ENCODE assay signal across 14 mouse cellular contexts in genomic region chr13:111928636-111929544, GRCm38 (mm10).
DNase-seq lines count a peak whose midpoint lies in the region; ATAC-seq lines count a peak whose summit lies in the region.
"Had no signal": no experiment of that assay in that cellular context is flagged by ENCODE, and none has a peak within 500 bp of the region (broad histone marks: within the 10 kb centered on the region; RNA-seq: fewer than 3 reads in every experiment).

No protein-coding gene starts in this region.

- no peaks in the 10 kb centered on the region for H3K27me3 ChIP-seq in liver, embryonic 11.5 days (replicated peaks; ENCODE audit: control insufficient read depth, insufficient read depth, low read length)
- H3K27me3 ChIP-seq in liver, embryonic 13.5 days, result no peaks in the 10 kb centered on the region
- H3K27me3 ChIP-seq in stomach, embryonic 14.5 days (ENCODE audit: control insufficient read depth, insufficient read depth, low read length), result no peaks in the 10 kb centered on the region
- H3K27me3 ChIP-seq: CH12.LX; lung, embryonic 15.5 days; neural tube, embryonic 15.5 days had no signal

- WGBS in liver, embryonic 11.5 days, result 66% methylated on average over 9 of the region's 9 CpGs
- 53% methylated on average over 9 of the region's 9 CpGs for WGBS in liver, embryonic 13.5 days (ENCODE audit: insufficient replicate concordance)
- 67% methylated on average over 9 of the region's 9 CpGs for WGBS in stomach, embryonic 14.5 days

- peak overlapping the region; percentile 36 for H3K4me2 ChIP-seq in liver, embryonic 11.5 days
- peak overlapping the region; percentile 44 for H3K4me2 ChIP-seq in liver, embryonic 13.5 days
- H3K4me2 ChIP-seq in stomach, embryonic 14.5 days (replicated peaks; ENCODE audit: low read depth, low read length), result no peak overlapping the region
- H3K4me2 ChIP-seq: lung, embryonic 15.5 days; neural tube, embryonic 15.5 days had no signal

- H3K4me1 ChIP-seq in liver, embryonic 11.5 days (replicated peaks; ENCODE audit: control insufficient read depth, insufficient read depth, low read length), result peaks cover 15% of the 10 kb centered on the region
- H3K4me1 ChIP-seq in liver, embryonic 13.5 days (replicated peaks), result peaks cover 67% of the 10 kb centered on the region
- H3K4me1 ChIP-seq in stomach, embryonic 14.5 days (ENCODE audit: control insufficient read depth, insufficient read depth, low read length), result no peaks in the 10 kb centered on the region
- H3K4me1 ChIP-seq: neural tube, embryonic 15.5 days had no signal

- no peak overlapping the region for H3K4me3 ChIP-seq in liver, embryonic 11.5 days (ENCODE audit: low read depth, low read length)
- no peak overlapping the region for H3K4me3 ChIP-seq in liver, embryonic 13.5 days (replicated peaks)
- H3K4me3 ChIP-seq in stomach, embryonic 14.5 days (ENCODE audit: low read depth, low read length), result no peak overlapping the region
- H3K4me3 ChIP-seq: lung, embryonic 15.5 days; neural tube, embryonic 15.5 days had no signal

- peak; percentile 93 for ATAC-seq in liver, embryonic 11.5 days (replicated peaks; ENCODE audit: low FRiP score)
- peak; percentile 47 for ATAC-seq in common myeloid progenitor, adult 5-6 weeks (replicated peaks; ENCODE audit: low read depth, poor library complexity, severe bottlenecking)
- ATAC-seq in liver, embryonic 13.5 days (ENCODE audit: low read depth), result peak; percentile 94
- 0 out of 2 replicates have a peak, but pooled peaks have one; percentile 37 for ATAC-seq in stomach, embryonic 14.5 days (ENCODE audit: insufficient number of reproducible peaks, insufficient read depth, low FRiP score, low read depth)
- ATAC-seq: midbrain, embryonic 16.5 days had no signal

- peak overlapping the region; percentile 51 for H3K9ac ChIP-seq in liver, embryonic 11.5 days (ENCODE audit: low read depth, low read length)
- peak overlapping the region; percentile 55 for H3K9ac ChIP-seq in liver, embryonic 13.5 days
- H3K9ac ChIP-seq in stomach, embryonic 14.5 days (replicated peaks; ENCODE audit: low read depth, low read length), result no peak overlapping the region
- H3K9ac ChIP-seq: lung, embryonic 15.5 days; neural tube, embryonic 15.5 days had no signal

- no peaks in the 10 kb centered on the region for H3K9me3 ChIP-seq in liver, embryonic 11.5 days (ENCODE audit: control insufficient read depth, low read length)
- H3K9me3 ChIP-seq in liver, embryonic 13.5 days (replicated peaks), result no peaks in the 10 kb centered on the region
- H3K9me3 ChIP-seq in stomach, embryonic 14.5 days (ENCODE audit: control insufficient read depth, low read depth, low read length), result no peaks in the 10 kb centered on the region
- H3K9me3 ChIP-seq: lung, embryonic 15.5 days; neural tube, embryonic 15.5 days had no signal

- DNase-seq in liver, embryonic 11.5 days (ENCODE audit: low spot score), result no peak
- DNase-seq in liver (no peak), adipocyte (ENCODE audit: low spot score) (no peak)
- peak; percentile 51 for DNase-seq in liver, embryonic 13.5 days
- no peak for DNase-seq in frontal cortex, postnatal 36 days (ENCODE audit: low spot score in 2 of 2)
- DNase-seq in retina, postnatal 1 day, result no peak
- DNase-seq: gastrocnemius, postnatal 25 days; right cerebral cortex, postnatal 25 days had no signal

- H3K36me3 ChIP-seq in liver, embryonic 11.5 days (ENCODE audit: control insufficient read depth, insufficient read depth, low read length), result no peaks in the 10 kb centered on the region
- H3K36me3 ChIP-seq in liver, embryonic 13.5 days, result no peaks in the 10 kb centered on the region
- H3K36me3 ChIP-seq in stomach, embryonic 14.5 days (ENCODE audit: control insufficient read depth, insufficient read depth, low read length), result no peaks in the 10 kb centered on the region
- H3K36me3 ChIP-seq: lung, embryonic 15.5 days; neural tube, embryonic 15.5 days had no signal

- H3K27ac ChIP-seq in liver, embryonic 11.5 days (ENCODE audit: low read depth, low read length), result peak overlapping the region; percentile 70
- H3K27ac ChIP-seq in liver, embryonic 13.5 days, result peak overlapping the region; percentile 89
- H3K27ac ChIP-seq in stomach, embryonic 14.5 days (ENCODE audit: low read length), result no peak overlapping the region
- H3K27ac ChIP-seq: lung, embryonic 15.5 days; neural tube, embryonic 15.5 days had no signal

Comparison
In these comparisons a context has a peak if more than half of its experiments do, and no peak if none do; other contexts are left out.
1. ATAC-seq: peak in every context shown above with its lines; median percentile 94 in liver, embryonic 13.5 days; 93 in liver, embryonic 11.5 days; 47 in common myeloid progenitor, adult 5-6 weeks; 37 in stomach, embryonic 14.5 days.